Mouse (Mus musculus): ENCODE results near the gene Btbd2. TPM values are rescaled to one million over a fixed set of nuclear protein-coding genes. Genes with fewer than 3 reads are reported as not detected.
"Not testable (repeated sequence)": the region's sequence is repeated elsewhere in the genome, so short reads cannot be mapped to it uniquely, and the experiment has no call there.

Btbd2 gene
- total and polyA plus RNA-seq, 2 experiments from 2014 or later = 82.8 to 213 TPM

GRCm38 (mm10) chr10:80650392-80650791 is 6.5 kb downstream of the Btbd2 start:
- Histone ChIP-seq H3K9me3 (ENCODE audit: low read length) (no peaks in the 10 kb centered on the region), H3K27me3 (ENCODE audit: insufficient read depth, low read length) (no peaks in the 10 kb centered on the region), H3K4me3 (ENCODE audit: low read length) (no peak overlapping the region), H3K4me2 (ENCODE audit: low read depth, low read length) (no peak overlapping the region), H3K27ac (no peak overlapping the region), H3K9ac (replicated peaks; ENCODE audit: low read length) (no peak overlapping the region), H3K36me3 (ENCODE audit: insufficient read depth, low read length) (peaks cover 16% of the 10 kb centered on the region), H3K4me1 (ENCODE audit: insufficient read depth, low read length) (peaks cover 7% of the 10 kb centered on the region; the same call in 1 of the 2 replicates)
- no peak for TF ChIP-seq CTCF (IDR thresholded peaks at IDR 0.05; ENCODE audit: low read depth)
- WGBS = 93% methylated on average over 10 of the region's 10 CpGs
- DNase-seq (ENCODE audit: low spot score) = no peak
- no peak for ATAC-seq

GRCm38 (mm10) chr10:80649910-80650309 is 7.0 kb downstream of the Btbd2 start:
- not testable (repeated sequence) for ATAC-seq

GRCm38 (mm10) chr10:80646936-80647335 is 9.9 kb downstream of the Btbd2 start:
- Histone ChIP-seq H3K27me3 (ENCODE audit: insufficient read depth, low read length) (no peaks in the 10 kb centered on the region), H3K27ac (no peak overlapping the region), H3K4me1 (ENCODE audit: insufficient read depth, low read length) (no peaks in the 10 kb centered on the region), H3K4me3 (ENCODE audit: low read length) (no peak overlapping the region), H3K9me3 (ENCODE audit: low read length) (no peaks in the 10 kb centered on the region), H3K9ac (replicated peaks; ENCODE audit: low read length) (no peak overlapping the region), H3K4me2 (ENCODE audit: low read depth, low read length) (no peak overlapping the region), H3K36me3 (ENCODE audit: insufficient read depth, low read length) (peaks cover 37% of the 10 kb centered on the region)
- 93% methylated on average over 10 of the region's 10 CpGs for WGBS
- TF ChIP-seq CTCF (IDR thresholded peaks at IDR 0.05; ENCODE audit: low read depth) = no peak
- no peak for DNase-seq (ENCODE audit: low spot score)
- ATAC-seq = no peak

More at GRCm38 (mm10) chr10:80649910-80650309, 7.0 kb downstream of the Btbd2 start:
- not testable (repeated sequence) for H3K27me3 ChIP-seq (ENCODE audit: insufficient read depth, low read length); H3K9me3 ChIP-seq (ENCODE audit: low read length); H3K4me2 ChIP-seq (ENCODE audit: low read depth, low read length); DNase-seq (ENCODE audit: low spot score); H3K27ac ChIP-seq; H3K9ac ChIP-seq (replicated peaks; ENCODE audit: low read length); H3K4me3 ChIP-seq (ENCODE audit: low read length); H3K4me1 ChIP-seq (ENCODE audit: insufficient read depth, low read length)
- H3K36me3 ChIP-seq (ENCODE audit: insufficient read depth, low read length) = peaks cover 20% of the 10 kb centered on the region
- 89% methylated on average over 6 of the region's 6 CpGs for WGBS

GRCm38 (mm10) chr10:80635345-80635744 is 21.5 kb downstream of the Btbd2 start:
- Histone ChIP-seq H3K36me3 (ENCODE audit: insufficient read depth, low read length) (peaks cover 49% of the 10 kb centered on the region), H3K4me2 (ENCODE audit: low read depth, low read length) (no peak overlapping the region), H3K27ac (no peak overlapping the region), H3K9me3 (ENCODE audit: low read length) (no peaks in the 10 kb centered on the region), H3K27me3 (ENCODE audit: insufficient read depth, low read length) (no peaks in the 10 kb centered on the region), H3K4me3 (ENCODE audit: low read length) (no peak overlapping the region), H3K9ac (replicated peaks; ENCODE audit: low read length) (no peak overlapping the region), H3K4me1 (ENCODE audit: insufficient read depth, low read length) (no peaks in the 10 kb centered on the region)
- TF ChIP-seq CTCF (IDR thresholded peaks at IDR 0.05; ENCODE audit: low read depth) = no peak
- ATAC-seq (no peak), DNase-seq (ENCODE audit: low spot score) (no peak)
- 84% methylated on average over 6 of the region's 6 CpGs for WGBS

GRCm38 (mm10) chr10:80628925-80629324 is 27.9 kb downstream of the Btbd2 start:
- H3K27ac ChIP-seq = 0 out of 2 replicates have a peak overlapping the region, but pooled peaks have one; percentile 2
- no peaks in the 10 kb centered on the region for H3K27me3 ChIP-seq (ENCODE audit: insufficient read depth, low read length)
- no peaks in the 10 kb centered on the region for H3K9me3 ChIP-seq (ENCODE audit: low read length)
- ATAC-seq = no peak
- no peak overlapping the region; the same call in 1 of the 2 replicates for H3K9ac ChIP-seq (replicated peaks; ENCODE audit: low read length)
- H3K4me2 ChIP-seq (ENCODE audit: low read depth, low read length) = no peak overlapping the region
- WGBS = 84% methylated on average over 9 of the region's 9 CpGs
- H3K4me3 ChIP-seq (ENCODE audit: low read length) = no peak overlapping the region
- DNase-seq (ENCODE audit: low spot score) = no peak
- H3K36me3 ChIP-seq (ENCODE audit: insufficient read depth, low read length) = 0 out of 2 replicates have a peak, but pooled peaks cover under 1% of the 10 kb centered on the region
- TF ChIP-seq CTCF (IDR thresholded peaks at IDR 0.05; ENCODE audit: low read depth) = no peak
- H3K4me1 ChIP-seq (ENCODE audit: insufficient read depth, low read length) = peaks cover 4% of the 10 kb centered on the region

- Histone ChIP-seq H3K4me2 (ENCODE audit: low read depth, low read length) (no peak overlapping the region), H3K27ac (no peak overlapping the region), H3K27me3 (ENCODE audit: insufficient read depth, low read length) (no peaks in the 10 kb centered on the region), H3K36me3 (ENCODE audit: insufficient read depth, low read length) (no peaks in the 10 kb centered on the region), H3K9ac (replicated peaks; ENCODE audit: low read length) (no peak overlapping the region), H3K4me3 (ENCODE audit: low read length) (no peak overlapping the region), H3K9me3 (ENCODE audit: low read length) (no peaks in the 10 kb centered on the region), H3K4me1 (ENCODE audit: insufficient read depth, low read length) (peaks cover 12% of the 10 kb centered on the region)
- 54% methylated on average over 2 of the region's 2 CpGs for whole genome bisulfite sequencing
- no peak for TF ChIP-seq CTCF (IDR thresholded peaks at IDR 0.05; ENCODE audit: low read depth)
- DNase-seq (ENCODE audit: low spot score) = no peak
- ATAC-seq = no peak
Measured at GRCm38 (mm10) chr10:80627685-80628084, 29.2 kb downstream of the Btbd2 start.

GRCm38 (mm10) chr10:80625764-80626163 is 31.1 kb downstream of the Btbd2 start:
- WGBS = 91% methylated on average over 4 of the region's 4 CpGs
- no peak for TF ChIP-seq CTCF (IDR thresholded peaks at IDR 0.05; ENCODE audit: low read depth)
- Histone ChIP-seq H3K27me3 (ENCODE audit: insufficient read depth, low read length) (no peaks in the 10 kb centered on the region), H3K9me3 (ENCODE audit: low read length) (no peaks in the 10 kb centered on the region), H3K36me3 (ENCODE audit: insufficient read depth, low read length) (no peaks in the 10 kb centered on the region), H3K4me2 (ENCODE audit: low read depth, low read length) (no peak overlapping the region), H3K4me1 (ENCODE audit: insufficient read depth, low read length) (peaks cover 16% of the 10 kb centered on the region), H3K27ac (no peak overlapping the region), H3K4me3 (ENCODE audit: low read length) (no peak overlapping the region), H3K9ac (replicated peaks; ENCODE audit: low read length) (no peak overlapping the region)
- ATAC-seq (no peak), DNase-seq (ENCODE audit: low spot score) (no peak)

All from hindbrain, postnatal 0 days (tissue).